Mouse (Mus musculus): Measurements from ENCODE around the gene Prcd.

GRCm38 (mm10) chr11:116616438-116617118 lies 36.8 kb upstream of the Prcd start:
- TF ChIP-seq CTCF (IDR thresholded peaks at IDR 0.05; ENCODE audit: low read depth), result no peak
- TF ChIP-seq EP300 (IDR thresholded peaks at IDR 0.05; ENCODE audit: low read depth), result no peak
